Mouse (Mus musculus) MEL (cell line): ENCODE data around the gene Bcl10.

Experiments
- NRF1 ChIP-seq: IDR thresholded peaks from 2 replicates; pipeline ENCODE4 v1.6.1; 2014; ENCODE audit warnings: low read depth, mild to moderate bottlenecking, inconsistent platforms, low read length, improper control_type of control experiment, moderate library complexity; ENCODE audit not compliant: poor library complexity, insufficient read depth, severe bottlenecking
- USF1 ChIP-seq: IDR thresholded peaks from 2 replicates; pipeline ENCODE4 v1.6.1; 2014; ENCODE audit warnings: low read depth, mild to moderate bottlenecking, inconsistent platforms, low read length, improper control_type of control experiment, moderate library complexity

DNA sequence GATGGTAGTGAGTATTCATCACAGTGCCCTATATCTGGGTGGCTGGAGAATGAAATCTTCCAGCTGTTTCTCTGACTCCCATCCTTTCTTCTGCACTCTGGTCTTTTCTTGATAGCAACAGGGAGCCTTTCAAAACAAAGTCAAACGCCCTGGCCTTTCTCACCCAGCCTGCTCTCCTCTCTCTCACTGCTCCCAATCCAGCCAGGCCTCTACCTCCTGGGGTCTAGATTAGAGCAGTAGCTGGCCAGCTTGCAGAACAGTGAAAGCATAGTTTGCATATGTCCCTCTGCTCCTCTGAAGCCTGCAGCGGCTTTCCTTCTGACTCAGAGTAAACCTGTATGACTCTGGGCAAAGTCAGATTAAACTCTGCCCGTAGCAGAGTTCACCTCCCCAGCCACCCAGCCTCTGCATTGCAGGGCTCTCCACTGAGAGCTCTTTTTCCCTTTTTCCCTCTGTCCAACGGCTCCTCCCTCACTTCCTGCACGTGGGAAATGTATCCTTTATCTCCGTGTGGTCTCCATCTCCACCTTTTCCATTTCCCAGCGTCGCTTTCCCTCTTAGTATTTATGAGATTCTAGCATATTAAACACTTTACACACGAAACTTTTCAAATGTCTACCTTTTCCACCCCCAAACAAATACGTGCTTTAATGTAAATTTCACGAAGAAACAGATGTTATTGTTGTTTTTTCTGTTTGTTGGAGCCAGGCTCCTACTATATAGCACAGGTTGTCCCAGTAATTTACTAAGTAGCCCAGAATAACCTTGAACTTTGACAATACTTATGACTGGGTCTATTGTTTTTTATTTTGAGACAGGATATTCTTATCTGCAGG lies at the start of gene Bcl10:
- TF ChIP-seq USF1 = no peak
- no peak for TF ChIP-seq NRF1
